11 mouse cellular contexts compared by ENCODE assay signal in the genomic region with DNA sequence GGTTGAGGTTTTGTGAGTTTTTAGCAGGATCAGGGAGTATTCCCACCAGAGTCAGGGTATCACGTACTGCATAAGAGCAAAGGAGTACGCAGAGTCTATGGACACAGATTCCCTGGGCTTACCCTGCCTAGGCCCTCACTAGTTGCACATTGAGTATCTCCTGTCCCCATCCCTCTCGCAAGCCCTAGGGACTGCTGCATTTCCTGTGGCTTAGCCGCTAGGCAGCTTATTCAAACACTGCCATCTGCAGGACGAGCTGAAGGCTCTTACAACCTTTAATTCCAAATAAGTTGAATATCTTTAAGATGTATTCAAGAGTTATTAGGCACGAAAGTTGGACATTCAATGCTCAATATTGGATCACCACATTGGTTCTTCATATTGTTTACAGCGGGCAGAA.
DNase-seq lines count a peak whose midpoint lies in the region; ATAC-seq lines count a peak whose summit lies in the region.
"Had no signal": no experiment of that assay in that cellular context is flagged by ENCODE, and none has a peak within 500 bp of the region (broad histone marks: within the 10 kb centered on the region; RNA-seq: fewer than 3 reads in every experiment).

No protein-coding gene starts in this region.

- H3K27me3 ChIP-seq in heart, embryonic 10.5 days (ENCODE audit: insufficient read depth, poor library complexity, severe bottlenecking) = no peaks in the 10 kb centered on the region
- no peaks in the 10 kb centered on the region for H3K27me3 ChIP-seq in heart, embryonic 11.5 days (ENCODE audit: control insufficient read depth, insufficient read depth, low read length)
- no peaks in the 10 kb centered on the region for H3K27me3 ChIP-seq in midbrain, embryonic 14.5 days (ENCODE audit: control insufficient read depth, insufficient read depth, low read length)
- H3K27me3 ChIP-seq in midbrain, embryonic 16.5 days (ENCODE audit: control insufficient read depth, insufficient read depth, low read depth, low read length) = no peaks in the 10 kb centered on the region
- H3K27me3 ChIP-seq in embryonic facial prominence, embryonic 10.5 days (replicated peaks; ENCODE audit: low read depth, poor library complexity, severe bottlenecking) = no peaks in the 10 kb centered on the region
- no peaks in the 10 kb centered on the region for H3K27me3 ChIP-seq in splenic B cell, adult 2 months (ENCODE audit: control insufficient read depth, insufficient read depth, low read length, poor library complexity, severe bottlenecking)
- H3K27me3 ChIP-seq: intestine, embryonic 15.5 days had no signal

- peaks cover 10% of the 10 kb centered on the region; the same call in 1 of the 2 replicates for H3K4me1 ChIP-seq in heart, embryonic 10.5 days
- H3K4me1 ChIP-seq in heart, embryonic 11.5 days (ENCODE audit: control insufficient read depth, insufficient read depth, low read length) = 0 out of 2 replicates have a peak, but pooled peaks cover 3% of the 10 kb centered on the region
- no peaks in the 10 kb centered on the region for H3K4me1 ChIP-seq in midbrain, embryonic 14.5 days (ENCODE audit: control insufficient read depth, insufficient read depth, low read length)
- H3K4me1 ChIP-seq in midbrain, embryonic 16.5 days (ENCODE audit: control insufficient read depth, insufficient read depth, low read length) = no peaks in the 10 kb centered on the region
- no peaks in the 10 kb centered on the region; the same call in 1 of the 2 replicates for H3K4me1 ChIP-seq in embryonic facial prominence, embryonic 10.5 days
- H3K4me1 ChIP-seq: intestine, embryonic 15.5 days had no signal

- intact Hi-C loops in left cerebral cortex, postnatal 10 days (cut with DNase I) = loop anchor here (1.0 to 10.0 kb wide), 2 partner anchors 96 to 285 kb away; no protein-coding TSS in a partner anchor

- DNase-seq in heart, embryonic 10.5 days (ENCODE audit: low spot score) = peak; percentile 80
- DNase-seq in midbrain, embryonic 14.5 days = peak; percentile 68
- peak; percentile 24 for DNase-seq in embryonic facial prominence, embryonic 10.5 days (ENCODE audit: low spot score)
- peak; percentile 14 for DNase-seq in splenic B cell, adult 2 months (ENCODE audit: low read depth, low spot score)
- DNase-seq in left cerebral cortex, postnatal 10 days (ENCODE audit: extremely low spot score in 1 of 2, low spot score in 2 of 2) = no peak
- DNase-seq in gastrocnemius, adult 8-10 months (ENCODE audit: low spot score in 2 of 2) = no peak
- DNase-seq: spleen, adult 18-20 months had no signal

- H3K36me3 ChIP-seq in heart, embryonic 10.5 days = no peaks in the 10 kb centered on the region
- no peaks in the 10 kb centered on the region for H3K36me3 ChIP-seq in heart, embryonic 11.5 days (ENCODE audit: control insufficient read depth, insufficient read depth, low read length)
- H3K36me3 ChIP-seq in midbrain, embryonic 14.5 days (ENCODE audit: control insufficient read depth, insufficient read depth, low read length) = peaks cover 28% of the 10 kb centered on the region
- peaks cover 9% of the 10 kb centered on the region for H3K36me3 ChIP-seq in midbrain, embryonic 16.5 days (ENCODE audit: control insufficient read depth, insufficient read depth, low read length)
- peaks cover 31% of the 10 kb centered on the region for H3K36me3 ChIP-seq in embryonic facial prominence, embryonic 10.5 days (replicated peaks)
- no peaks in the 10 kb centered on the region for H3K36me3 ChIP-seq in splenic B cell, adult 2 months (ENCODE audit: control insufficient read depth, insufficient read depth, low read length, poor library complexity, severe bottlenecking)
- H3K36me3 ChIP-seq: intestine, embryonic 15.5 days had no signal

- no peaks in the 10 kb centered on the region for H3K9me3 ChIP-seq in heart, embryonic 10.5 days
- no peaks in the 10 kb centered on the region for H3K9me3 ChIP-seq in heart, embryonic 11.5 days (replicated peaks; ENCODE audit: control insufficient read depth, low read length)
- no peaks in the 10 kb centered on the region for H3K9me3 ChIP-seq in midbrain, embryonic 14.5 days (ENCODE audit: control insufficient read depth, low read length)
- no peaks in the 10 kb centered on the region for H3K9me3 ChIP-seq in midbrain, embryonic 16.5 days (replicated peaks; ENCODE audit: control insufficient read depth, low read length, poor library complexity, severe bottlenecking)
- no peaks in the 10 kb centered on the region for H3K9me3 ChIP-seq in embryonic facial prominence, embryonic 10.5 days
- H3K9me3 ChIP-seq: intestine, embryonic 15.5 days had no signal

- no peak overlapping the region for H3K4me2 ChIP-seq in heart, embryonic 11.5 days
- no peak overlapping the region for H3K4me2 ChIP-seq in midbrain, embryonic 14.5 days (ENCODE audit: low read length)
- H3K4me2 ChIP-seq in midbrain, embryonic 16.5 days (ENCODE audit: low read length) = no peak overlapping the region
- H3K4me2 ChIP-seq: intestine, embryonic 15.5 days had no signal

- H3K4me3 ChIP-seq in heart, embryonic 10.5 days = no peak overlapping the region
- no peak overlapping the region for H3K4me3 ChIP-seq in heart, embryonic 11.5 days (ENCODE audit: low read depth, low read length)
- H3K4me3 ChIP-seq in midbrain, embryonic 14.5 days (replicated peaks; ENCODE audit: low read depth, low read length) = no peak overlapping the region
- no peak overlapping the region for H3K4me3 ChIP-seq in midbrain, embryonic 16.5 days (ENCODE audit: low read depth, low read length)
- no peak overlapping the region for H3K4me3 ChIP-seq in embryonic facial prominence, embryonic 10.5 days
- H3K4me3 ChIP-seq: intestine, embryonic 15.5 days had no signal

- ATAC-seq in heart, embryonic 11.5 days (replicated peaks; ENCODE audit: insufficient number of reproducible peaks, low FRiP score, low TSS enrichment) = no peak
- ATAC-seq in midbrain, embryonic 14.5 days (ENCODE audit: low FRiP score, low TSS enrichment) = no peak
- ATAC-seq in midbrain, embryonic 16.5 days = no peak
- ATAC-seq: intestine, embryonic 15.5 days had no signal

- H3K27ac ChIP-seq in heart, embryonic 10.5 days = no peak overlapping the region
- no peak overlapping the region for H3K27ac ChIP-seq in heart, embryonic 11.5 days (ENCODE audit: low read depth, low read length)
- no peak overlapping the region for H3K27ac ChIP-seq in midbrain, embryonic 14.5 days (replicated peaks; ENCODE audit: low read depth, low read length)
- H3K27ac ChIP-seq in midbrain, embryonic 16.5 days (ENCODE audit: low read length) = no peak overlapping the region
- no peak overlapping the region for H3K27ac ChIP-seq in embryonic facial prominence, embryonic 10.5 days (replicated peaks)
- H3K27ac ChIP-seq: intestine, embryonic 15.5 days; macrophage had no signal

- H3K9ac ChIP-seq in heart, embryonic 11.5 days (ENCODE audit: low read depth, low read length) = no peak overlapping the region
- no peak overlapping the region for H3K9ac ChIP-seq in midbrain, embryonic 14.5 days (replicated peaks; ENCODE audit: low read length)
- H3K9ac ChIP-seq in midbrain, embryonic 16.5 days (ENCODE audit: low read depth, low read length) = no peak overlapping the region
- H3K9ac ChIP-seq: intestine, embryonic 15.5 days had no signal

- 39% methylated on average over 7 of the region's 7 CpGs for WGBS in heart, embryonic 10.5 days
- 39% methylated on average over 7 of the region's 7 CpGs for WGBS in heart, embryonic 11.5 days (ENCODE audit: insufficient replicate concordance)
- 44% methylated on average over 7 of the region's 7 CpGs for WGBS in midbrain, embryonic 14.5 days
- 48% methylated on average over 7 of the region's 7 CpGs for WGBS in midbrain, embryonic 16.5 days
- 49% methylated on average over 7 of the region's 7 CpGs for WGBS in embryonic facial prominence, embryonic 10.5 days

Comparison
In these comparisons a context has a peak if more than half of its experiments do, and no peak if none do; other contexts are left out.
1. DNase-seq: peak in heart, embryonic 10.5 days (single experiment), midbrain, embryonic 14.5 days (single experiment), embryonic facial prominence, embryonic 10.5 days (single experiment) and splenic B cell, adult 2 months (single experiment); none in left cerebral cortex, postnatal 10 days (0 of 2) and gastrocnemius, adult 8-10 months (0 of 2).